Mouse (Mus musculus): Measurements from ENCODE around the gene Alox12e. TPM values are rescaled to one million over a fixed set of nuclear protein-coding genes. Genes with fewer than 3 reads are reported as not detected.
"Not testable (repeated sequence)": the region's sequence is repeated elsewhere in the genome, so short reads cannot be mapped to it uniquely, and the experiment has no call there.

Gene Alox12e
- total RNA-seq (2021), result not detected

DNA sequence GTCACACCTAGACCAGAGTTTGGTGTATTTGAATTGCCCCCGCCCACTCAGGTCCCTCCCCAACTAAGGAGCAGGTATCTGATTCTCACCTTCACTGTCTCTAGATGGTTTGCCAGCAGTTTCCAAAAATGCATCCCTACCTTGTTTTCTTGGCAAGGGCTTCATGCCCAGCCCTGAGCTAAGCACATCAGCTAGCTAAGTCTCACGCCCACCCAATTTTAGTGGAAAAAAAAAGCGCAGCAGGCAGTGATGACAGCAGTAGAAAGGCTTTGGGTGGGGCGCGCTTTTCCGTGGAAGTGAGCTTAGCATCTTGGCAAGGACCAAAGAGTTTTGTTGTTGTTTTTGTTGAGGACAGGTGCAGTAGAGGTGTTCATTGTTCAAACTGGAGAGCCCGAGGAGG lies at the start of gene Alox12e:
Gene Alox12e, minus strand, starts transcription at position 101 of the 400 bp plus-strand sequence.
- intact Hi-C loops (cut with DNase I), result no loop called here

DNA sequence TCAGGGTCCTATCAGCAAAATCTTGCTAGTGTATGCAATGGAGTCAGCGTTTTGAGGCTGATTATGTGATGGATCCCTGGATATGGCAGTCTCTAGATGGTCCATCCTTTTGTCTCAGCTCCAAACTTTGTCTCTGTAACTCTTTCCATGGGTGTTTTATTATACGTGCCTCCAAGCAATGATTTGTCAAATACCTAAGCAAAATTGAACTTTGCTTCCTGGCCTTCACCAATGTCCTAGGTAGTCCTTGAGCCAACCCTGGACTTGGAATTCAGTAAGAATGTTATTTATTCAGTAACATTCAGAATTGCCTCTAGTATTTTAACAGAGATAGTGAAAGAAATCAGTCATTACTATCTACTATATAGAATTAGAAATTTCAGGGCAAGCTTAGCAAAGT lies 46.2 kb upstream of the Alox12e start:
- intact Hi-C loops (cut with DNase I); DNase-seq: not testable (repeated sequence)

More for the DNA sequence above, at the start of gene Alox12e:
- no peak for DNase-seq

DNA sequence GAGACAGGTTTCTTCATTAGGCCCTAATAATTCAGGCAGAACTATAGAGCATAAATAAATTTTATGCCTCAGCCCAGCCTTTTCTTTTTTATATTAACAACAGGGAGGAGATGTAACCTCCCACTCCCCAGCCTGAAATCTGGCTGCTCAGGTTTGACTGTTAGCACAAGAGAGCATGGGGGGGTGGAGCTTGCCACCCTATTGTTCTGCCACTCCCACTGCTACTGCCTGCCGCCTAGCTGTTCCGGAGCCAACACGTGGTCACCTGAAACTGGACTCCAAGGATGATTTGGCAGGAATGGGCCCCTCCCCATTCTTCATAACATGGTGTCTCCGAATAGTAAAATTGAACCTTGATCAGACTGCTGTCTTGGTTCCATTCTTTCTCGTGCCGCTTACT lies 45.3 kb upstream of the Alox12e start:
- intact Hi-C loops (cut with DNase I); DNase-seq: not testable (repeated sequence)

- DNase-seq, result peak in 1 of 2 experiments; percentile 7
- intact Hi-C loops (cut with DNase I), result no loop called here
Measured at GRCm38 (mm10) chr11:70351868-70352267, 29.4 kb upstream of the Alox12e start, which contains the start of gene Alox15. Alox15 (minus strand) TSS chr11:70352031.

DNA sequence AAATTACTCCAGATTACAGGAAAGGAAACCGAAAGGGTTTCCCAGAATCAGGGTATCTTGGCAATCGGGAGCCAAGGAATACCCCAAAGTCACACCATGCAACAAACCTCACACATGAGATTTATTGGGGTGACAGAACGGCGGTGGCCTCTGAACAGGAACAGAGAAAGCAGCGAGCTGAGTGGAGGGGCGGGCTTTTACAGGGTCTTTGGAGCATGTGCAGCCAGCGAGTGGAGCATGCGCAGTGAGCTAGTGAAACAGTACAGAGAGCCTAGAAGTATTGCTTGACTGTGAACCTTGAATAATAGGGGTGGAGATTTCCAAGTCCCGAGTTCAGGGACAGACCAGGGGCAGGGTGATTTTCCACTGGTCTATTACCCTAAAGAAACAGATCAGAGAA lies 26.2 kb upstream of the Alox12e start:
- intact Hi-C loops (cut with DNase I), result no loop called here
- no peak for DNase-seq

GRCm38 (mm10) chr11:70347861-70348260 lies 25.4 kb upstream of the Alox12e start:
- no peak for DNase-seq
- intact Hi-C loops (cut with DNase I), result no loop called here

GRCm38 (mm10) chr11:70345546-70345945 lies 23.1 kb upstream of the Alox12e start:
- intact Hi-C loops (cut with DNase I), result no loop called here
- DNase-seq, result no peak

GRCm38 (mm10) chr11:70345061-70345460 lies 22.6 kb upstream of the Alox12e start:
- no peak for DNase-seq
- intact Hi-C loops (cut with DNase I), result no loop called here

DNA sequence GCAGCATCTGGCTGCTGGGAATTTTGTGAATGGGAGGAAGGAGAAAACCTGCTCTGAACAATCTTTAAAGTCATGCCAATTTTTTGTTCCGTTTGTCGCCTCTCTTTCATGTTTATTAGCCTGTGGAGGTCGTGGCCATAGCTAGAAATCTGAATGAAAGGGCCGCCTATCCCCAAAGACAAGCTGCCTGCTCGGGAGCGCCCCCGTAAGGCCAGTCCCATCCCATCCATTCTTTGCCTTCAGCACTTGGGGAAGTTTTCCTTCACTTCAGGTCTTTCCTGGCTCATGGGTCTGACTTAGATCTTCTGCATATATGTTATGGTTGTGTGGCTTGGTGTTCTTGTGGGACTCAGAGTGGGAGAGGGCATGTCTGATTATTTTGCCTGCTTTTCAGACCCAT lies 17.1 kb upstream of the Alox12e start:
- intact Hi-C loops (cut with DNase I), result no loop called here

GRCm38 (mm10) chr11:70334477-70334876 lies 12.0 kb upstream of the Alox12e start:
- peak; percentile 62 to 82 for DNase-seq
- intact Hi-C loops (cut with DNase I), result loop anchor here (1.0 kb wide), 1 partner anchor 87 kb away; no protein-coding TSS in a partner anchor

More for the DNA sequence above, 17.1 kb upstream of the Alox12e start:
- DNase-seq, result no peak

GRCm38 (mm10) chr11:70324726-70325125 lies 2.3 kb upstream of the Alox12e start:
- intact Hi-C loops (cut with DNase I), result no loop called here
- no peak for DNase-seq

- intact Hi-C loops (cut with DNase I), result no loop called here
- peak; percentile 42 to 68 for DNase-seq
Measured at GRCm38 (mm10) chr11:70321664-70322063, 764 bp downstream of the Alox12e start.

DNA sequence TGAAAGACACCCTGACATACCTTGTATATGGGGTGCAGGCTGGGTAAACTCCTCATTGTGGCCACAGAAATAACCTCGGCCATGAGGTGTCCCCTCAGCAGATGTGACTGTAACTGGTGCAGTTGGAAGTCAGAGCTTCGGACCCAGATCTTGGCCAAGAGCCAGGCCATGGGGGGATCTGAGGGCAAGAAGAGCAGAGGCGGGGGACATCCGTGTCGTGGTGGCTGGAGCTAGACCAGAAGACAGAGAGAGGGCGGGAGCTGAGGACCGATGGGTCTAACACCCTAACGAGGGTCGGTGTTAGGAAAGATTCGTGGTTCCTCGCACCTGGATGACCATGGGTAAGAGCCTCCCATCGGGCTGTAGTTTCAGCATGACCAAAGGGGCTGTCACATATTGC lies 2.8 kb downstream of the Alox12e start:
- intact Hi-C loops (cut with DNase I), result no loop called here
- no peak for DNase-seq

GRCm38 (mm10) chr11:70313833-70314232 lies 8.6 kb downstream of the Alox12e start:
- DNase-seq, result no peak
- intact Hi-C loops (cut with DNase I), result no loop called here

GRCm38 (mm10) chr11:70309341-70309740 lies 13.1 kb downstream of the Alox12e start:
- intact Hi-C loops (cut with DNase I), result loop anchor here (1.0 kb wide), 1 partner anchor 55 kb away; no protein-coding TSS in a partner anchor
- peak; percentile 55 to 73 for DNase-seq

DNA sequence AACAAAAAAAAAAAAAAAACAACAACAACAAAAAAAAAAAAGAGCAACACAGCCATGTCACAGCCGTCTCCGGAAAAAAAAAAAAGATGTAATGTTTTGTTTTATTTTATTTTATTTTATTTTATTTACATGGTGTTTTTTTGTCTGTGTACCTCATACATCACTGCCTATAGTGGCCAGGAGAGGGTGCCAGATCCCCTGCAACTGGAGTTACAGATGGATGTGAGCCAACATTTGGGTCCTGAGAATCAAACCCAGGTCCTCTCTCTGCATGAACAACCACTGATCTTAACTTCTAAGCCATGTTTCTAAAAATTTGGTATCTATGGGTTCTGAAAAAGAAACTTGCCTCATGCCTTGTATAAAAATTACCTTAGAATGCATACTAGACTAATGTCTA lies 14.1 kb downstream of the Alox12e start:
- intact Hi-C loops (cut with DNase I), result no loop called here
- DNase-seq, result no peak

- peak in 1 of 2 experiments; percentile 6 for DNase-seq
- intact Hi-C loops (cut with DNase I), result no loop called here
Measured at GRCm38 (mm10) chr11:70306159-70306558, 16.3 kb downstream of the Alox12e start.

- DNase-seq, result no peak
- intact Hi-C loops (cut with DNase I), result no loop called here
Measured at GRCm38 (mm10) chr11:70302293-70302692, 20.1 kb downstream of the Alox12e start.

DNA sequence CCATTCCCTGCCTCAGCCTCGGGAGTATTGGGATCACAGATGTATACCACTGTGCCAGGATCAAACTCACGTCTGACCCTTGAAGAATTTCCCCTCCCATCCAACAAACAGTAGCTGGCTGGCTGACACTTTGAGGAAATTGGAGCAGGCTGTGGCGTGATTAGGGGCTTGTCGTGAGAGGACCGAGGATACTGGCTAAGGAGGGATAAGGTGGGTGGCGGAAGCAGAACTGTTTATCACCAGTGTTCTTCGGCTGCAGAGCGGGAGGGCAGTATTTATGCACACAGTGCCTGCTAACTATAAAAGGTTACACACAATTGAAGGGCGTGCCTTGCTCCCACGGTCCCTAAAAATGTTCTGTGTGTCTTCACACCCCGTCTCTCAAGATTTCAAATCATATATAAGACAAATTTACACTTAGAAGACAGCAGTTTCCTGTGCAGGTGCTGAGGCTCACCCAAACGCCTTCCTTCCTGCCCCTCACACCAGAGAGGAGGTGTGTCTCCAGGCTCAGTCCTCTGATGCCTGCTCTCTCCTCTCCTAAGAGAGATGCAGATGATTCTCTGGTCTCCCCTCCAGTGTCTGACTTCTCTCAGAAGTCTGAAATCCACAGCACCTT lies 24.5 kb downstream of the Alox12e start:
- DNase-seq, result peak; percentile 13 to 22
- intact Hi-C loops (cut with DNase I), result no loop called here

DNA sequence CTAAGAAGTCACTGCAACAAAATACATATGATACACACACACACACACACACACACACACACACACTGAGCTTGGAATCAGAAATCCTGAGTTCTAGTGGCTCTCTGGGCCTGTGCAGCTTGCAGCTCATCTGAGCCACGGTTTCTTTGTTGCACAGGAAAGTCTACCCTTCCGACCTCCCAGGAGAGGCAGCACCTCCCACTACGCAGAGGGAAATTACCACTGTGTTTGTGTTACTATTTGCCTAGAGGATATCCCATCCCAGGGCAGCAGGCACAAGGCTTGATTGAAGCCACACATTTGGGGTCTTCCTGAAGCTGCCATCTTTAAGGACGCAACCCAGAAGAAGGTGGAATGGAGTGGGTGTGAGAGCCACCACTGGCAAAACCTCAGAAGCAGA lies 25.0 kb downstream of the Alox12e start:
- intact Hi-C loops (cut with DNase I), result no loop called here
- peak in 1 of 2 experiments; percentile 23 for DNase-seq

GRCm38 (mm10) chr11:70293881-70294280 lies 28.5 kb downstream of the Alox12e start:
- DNase-seq, result no peak
- intact Hi-C loops (cut with DNase I), result no loop called here

- intact Hi-C loops (cut with DNase I), result no loop called here
- DNase-seq, result no peak
Measured at GRCm38 (mm10) chr11:70291235-70291634, 31.2 kb downstream of the Alox12e start.

GRCm38 (mm10) chr11:70289236-70289635 lies 33.2 kb downstream of the Alox12e start:
- DNase-seq, result peak; percentile 36 to 47
- intact Hi-C loops (cut with DNase I), result no loop called here
